Mouse (Mus musculus) cerebellum, postnatal 25 days (tissue): Measurements from ENCODE around the gene Sbk1.
"Not testable (repeated sequence)": the region's sequence is repeated elsewhere in the genome, so short reads cannot be mapped to it uniquely, and the experiment has no call there.

ENCODE experiments used
- DNase-seq, 2 experiments: peaks; one replicate each; pipeline ENCODE4 v3.0.0; 2021; ENCODE audit warnings: mixed read lengths in 2 of 2

Gene Sbk1

DNA sequence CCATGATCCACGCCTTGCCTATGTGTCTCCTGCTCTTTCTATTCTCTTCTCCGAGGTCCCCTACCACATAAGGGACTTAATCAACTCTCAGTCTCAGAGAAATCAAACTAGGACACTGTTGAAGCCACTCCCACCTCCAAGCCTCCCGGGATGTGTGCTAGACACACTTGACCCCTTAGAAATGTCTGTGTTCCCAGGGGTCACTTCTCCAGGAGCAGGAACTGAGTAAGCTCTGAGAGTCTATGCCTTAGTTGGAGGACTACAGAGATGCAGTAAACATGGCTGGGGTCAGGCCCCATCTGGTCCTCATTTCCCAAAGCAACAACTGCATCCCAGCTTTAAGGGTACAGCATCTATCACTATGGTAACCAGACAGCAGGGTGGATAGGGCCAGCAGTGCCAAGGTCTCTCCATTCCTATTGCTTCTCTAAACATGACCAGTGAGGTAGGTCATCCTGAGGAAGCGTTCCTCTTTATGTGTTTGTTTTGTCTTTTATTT is 6.0 kb upstream of the Sbk1 start:
- DNase-seq = no peak

DNA sequence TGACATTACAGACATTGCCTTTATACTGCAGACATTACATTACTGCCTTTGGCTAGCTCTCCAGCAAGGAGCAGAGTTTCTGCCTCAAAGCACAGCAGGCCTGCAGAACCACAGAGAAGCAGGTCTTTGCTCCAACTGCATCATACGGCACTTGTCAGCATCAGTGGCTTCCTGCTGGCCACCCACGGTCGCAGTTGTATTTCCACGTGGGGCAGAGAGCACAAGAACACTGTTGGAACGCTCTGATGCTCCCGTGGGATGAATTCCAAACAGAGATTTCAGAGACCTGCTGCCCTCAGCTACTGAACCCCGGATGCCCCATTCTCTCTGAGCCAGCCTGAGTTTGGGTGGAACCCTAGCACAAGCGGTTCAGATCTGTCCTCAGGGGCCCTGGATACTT is 4.8 kb upstream of the Sbk1 start:
- DNase-seq = peak in 1 of 2 experiments; percentile 38

GRCm38 (mm10) chr7:126272770-126273311 is 422 bp downstream of the Sbk1 start:
- peak in 1 of 2 experiments; percentile 58 for DNase-seq

- DNase-seq = peak in 1 of 2 experiments; percentile 30
Measured at GRCm38 (mm10) chr7:126273351-126274042, 1.1 kb downstream of the Sbk1 start.

DNA sequence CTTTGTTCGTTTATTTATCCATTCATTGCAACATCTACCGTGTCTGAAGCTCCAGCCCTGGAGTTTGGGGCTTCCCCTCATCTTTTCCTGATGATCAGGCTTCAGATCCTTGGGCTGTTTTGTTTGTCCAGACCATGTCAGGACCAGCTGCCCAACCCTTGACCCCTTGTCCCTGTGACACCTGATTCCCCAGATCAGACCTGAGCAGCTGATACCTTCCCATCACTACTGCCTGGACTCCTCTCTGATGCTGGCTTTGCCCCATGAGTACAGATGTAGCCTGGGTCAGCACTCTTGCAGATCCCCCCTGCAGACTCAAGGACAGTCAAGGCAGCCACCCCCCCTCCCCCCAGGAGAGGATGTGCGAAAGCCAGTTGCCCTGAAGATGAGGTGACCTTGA is 1.7 kb downstream of the Sbk1 start:
- DNase-seq = no peak

DNA sequence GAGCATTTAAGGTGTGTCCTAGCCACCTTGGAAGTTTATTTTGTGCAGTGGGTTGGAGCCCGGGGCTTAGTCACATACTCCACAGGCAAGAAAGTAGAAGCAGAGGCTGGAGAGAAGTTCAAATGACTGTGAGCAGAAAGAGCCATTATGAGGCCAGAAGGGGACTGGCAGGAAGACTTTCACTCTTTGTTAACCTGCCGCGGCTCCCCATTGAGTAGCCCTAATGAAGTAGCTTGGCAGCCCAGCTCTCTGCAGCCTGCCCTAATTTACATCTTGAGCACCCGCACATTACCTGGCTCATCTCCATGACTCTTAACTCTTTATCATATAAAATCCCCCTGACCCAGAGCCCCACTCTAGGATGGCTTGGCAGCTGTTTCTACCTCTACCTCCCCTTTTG is 2.2 kb downstream of the Sbk1 start:
- peak; percentile 59 to 71 for DNase-seq

DNA sequence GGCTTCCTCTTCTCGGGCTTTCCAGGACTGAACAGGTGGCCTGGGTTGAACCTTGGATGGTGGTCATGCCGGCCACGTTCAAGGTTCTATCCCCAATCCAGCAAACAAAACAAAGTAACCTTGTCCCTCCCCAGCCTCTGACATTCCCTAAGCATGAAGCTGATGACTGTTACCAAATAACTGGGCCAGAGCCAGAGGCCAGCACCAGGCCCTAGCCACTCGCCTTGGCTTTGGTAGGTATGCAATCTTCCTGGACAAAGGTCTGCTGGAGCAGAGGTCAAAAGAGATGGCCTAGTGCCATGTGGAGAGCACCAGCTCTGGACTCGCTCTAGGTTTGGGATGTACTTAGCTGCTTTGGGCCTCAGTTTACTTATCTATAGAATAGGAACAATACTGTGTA is 3.3 kb downstream of the Sbk1 start:
- peak in 1 of 2 experiments; percentile 38 for DNase-seq

DNA sequence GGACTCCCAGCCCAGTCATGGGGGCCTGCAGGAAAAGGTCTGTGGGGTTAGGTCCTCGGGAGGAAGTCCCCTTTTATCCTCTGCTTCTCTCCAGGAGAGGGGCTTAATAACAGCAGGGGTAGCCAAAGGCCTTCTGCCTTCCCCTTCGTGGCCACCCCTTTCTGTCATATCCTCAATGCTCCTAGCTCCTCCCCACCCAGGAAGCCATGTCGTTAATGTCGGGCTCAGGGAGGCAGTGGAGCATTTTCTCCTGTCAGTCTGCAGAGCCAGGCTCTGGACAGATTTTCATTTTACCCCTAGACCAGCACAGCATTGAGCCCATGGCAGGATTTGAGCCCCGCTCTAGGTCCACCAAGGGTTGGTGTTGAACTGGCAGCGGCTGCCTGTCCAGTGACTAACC is 3.9 kb downstream of the Sbk1 start:
- DNase-seq = peak in 1 of 2 experiments; percentile 19

- peak; percentile 55 to 64 for DNase-seq
Measured at GRCm38 (mm10) chr7:126277536-126278295, 5.3 kb downstream of the Sbk1 start.

DNA sequence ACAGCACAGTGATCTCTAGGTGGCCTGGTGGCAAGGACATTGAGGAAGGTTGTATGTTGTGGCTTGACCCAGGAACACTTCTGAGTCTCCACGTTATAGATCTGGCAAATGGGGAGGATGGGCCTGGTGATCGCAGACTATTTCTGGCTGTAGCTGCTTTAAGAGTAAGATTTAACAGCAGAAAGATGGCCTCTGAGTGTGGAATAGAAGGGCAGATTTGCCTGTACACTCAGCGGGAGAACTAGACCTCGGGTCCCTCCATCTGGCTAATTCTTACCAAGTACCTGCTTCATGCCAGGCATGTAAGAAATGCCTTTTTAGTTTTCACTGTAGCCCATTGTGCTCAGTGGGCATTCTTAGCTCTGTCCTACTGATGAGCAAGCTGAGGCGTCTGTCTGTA is 6.4 kb downstream of the Sbk1 start:
- peak; percentile 53 to 55 for DNase-seq

DNA sequence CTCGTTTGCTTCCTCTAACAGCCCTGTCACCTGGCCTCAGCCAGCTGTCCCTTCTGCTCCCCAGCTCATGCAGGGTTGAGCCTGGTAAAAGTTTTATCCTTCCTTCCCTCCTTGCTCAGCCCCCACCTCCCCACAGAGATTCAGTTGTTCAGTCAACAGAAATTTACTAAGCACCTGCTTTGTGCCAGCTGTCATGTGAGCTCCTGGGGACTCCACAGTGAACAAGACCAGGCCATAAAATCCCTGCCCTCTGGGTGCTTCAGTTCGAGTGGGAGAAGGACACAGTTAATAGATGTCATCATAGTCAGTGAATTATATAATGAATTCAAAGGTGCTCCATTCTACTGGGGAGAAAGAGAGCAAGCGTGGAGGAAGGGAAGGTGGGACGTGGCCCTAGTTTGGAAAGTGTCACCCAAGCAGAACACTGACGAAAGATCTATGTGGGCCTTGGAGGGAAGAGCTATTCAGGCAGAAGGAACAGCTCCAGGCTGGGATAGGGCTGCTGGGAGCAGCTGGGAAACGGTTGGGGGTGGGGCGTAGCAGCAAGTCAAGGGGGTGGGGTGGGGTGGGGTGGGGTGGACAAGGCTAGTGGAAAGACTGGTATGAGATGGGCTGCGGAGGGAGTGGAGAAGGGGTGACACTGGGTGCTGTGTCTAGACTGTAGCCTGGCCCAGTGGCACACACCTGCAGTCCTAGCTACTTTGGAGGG is 7.5 kb downstream of the Sbk1 start:
- peak in 1 of 2 experiments; percentile 36 for DNase-seq

DNA sequence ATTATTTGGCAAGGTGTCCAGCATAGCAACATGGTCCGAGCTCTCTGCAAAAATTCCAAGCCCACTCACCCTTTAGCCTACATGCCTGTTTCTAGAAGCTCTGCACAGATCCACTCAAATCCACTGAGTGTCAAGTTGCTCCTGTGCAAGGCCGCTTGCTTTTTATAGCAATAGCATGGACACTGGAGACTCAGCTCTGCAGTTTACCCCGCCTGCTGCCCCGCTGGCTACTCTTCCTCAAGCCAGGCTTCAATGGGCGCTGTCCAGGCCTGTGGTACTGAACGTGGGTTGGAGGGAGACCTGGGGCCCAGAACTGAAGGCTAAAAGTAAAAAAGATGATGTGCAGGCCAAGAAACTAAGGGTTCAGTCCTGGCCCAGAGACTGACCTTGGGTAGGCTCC is 8.3 kb downstream of the Sbk1 start:
- DNase-seq = no peak

GRCm38 (mm10) chr7:126281876-126282682 is 9.7 kb downstream of the Sbk1 start:
- no peak for DNase-seq

GRCm38 (mm10) chr7:126282683-126282990 is 10.2 kb downstream of the Sbk1 start:
- not testable (repeated sequence) for DNase-seq

DNA sequence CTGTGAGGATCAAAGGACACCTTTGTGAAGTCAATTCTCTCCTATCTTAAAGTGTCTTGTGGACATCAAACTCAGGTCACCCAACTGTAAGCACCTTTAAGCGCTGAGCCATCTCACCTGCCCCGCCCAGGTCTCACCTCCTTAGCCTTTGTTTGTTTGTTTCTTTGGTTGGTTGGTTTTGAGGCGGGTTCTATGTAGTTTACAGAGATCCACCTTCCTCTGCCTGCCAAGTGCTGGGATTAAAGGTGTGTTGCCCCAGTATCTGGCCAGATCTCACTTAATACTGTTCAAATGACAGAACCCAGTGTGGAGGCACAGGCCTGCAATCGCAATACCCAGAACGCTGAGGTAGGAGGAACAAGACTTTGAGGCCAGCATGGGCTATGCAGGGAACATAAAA is 11.6 kb downstream of the Sbk1 start:
- peak in 1 of 2 experiments; percentile 13 for DNase-seq

- DNase-seq = peak in 1 of 2 experiments; percentile 36
Measured at GRCm38 (mm10) chr7:126284441-126284840, 12.0 kb downstream of the Sbk1 start.

- DNase-seq = peak; percentile 30 to 63
Measured at GRCm38 (mm10) chr7:126284865-126285264, 12.4 kb downstream of the Sbk1 start.

DNA sequence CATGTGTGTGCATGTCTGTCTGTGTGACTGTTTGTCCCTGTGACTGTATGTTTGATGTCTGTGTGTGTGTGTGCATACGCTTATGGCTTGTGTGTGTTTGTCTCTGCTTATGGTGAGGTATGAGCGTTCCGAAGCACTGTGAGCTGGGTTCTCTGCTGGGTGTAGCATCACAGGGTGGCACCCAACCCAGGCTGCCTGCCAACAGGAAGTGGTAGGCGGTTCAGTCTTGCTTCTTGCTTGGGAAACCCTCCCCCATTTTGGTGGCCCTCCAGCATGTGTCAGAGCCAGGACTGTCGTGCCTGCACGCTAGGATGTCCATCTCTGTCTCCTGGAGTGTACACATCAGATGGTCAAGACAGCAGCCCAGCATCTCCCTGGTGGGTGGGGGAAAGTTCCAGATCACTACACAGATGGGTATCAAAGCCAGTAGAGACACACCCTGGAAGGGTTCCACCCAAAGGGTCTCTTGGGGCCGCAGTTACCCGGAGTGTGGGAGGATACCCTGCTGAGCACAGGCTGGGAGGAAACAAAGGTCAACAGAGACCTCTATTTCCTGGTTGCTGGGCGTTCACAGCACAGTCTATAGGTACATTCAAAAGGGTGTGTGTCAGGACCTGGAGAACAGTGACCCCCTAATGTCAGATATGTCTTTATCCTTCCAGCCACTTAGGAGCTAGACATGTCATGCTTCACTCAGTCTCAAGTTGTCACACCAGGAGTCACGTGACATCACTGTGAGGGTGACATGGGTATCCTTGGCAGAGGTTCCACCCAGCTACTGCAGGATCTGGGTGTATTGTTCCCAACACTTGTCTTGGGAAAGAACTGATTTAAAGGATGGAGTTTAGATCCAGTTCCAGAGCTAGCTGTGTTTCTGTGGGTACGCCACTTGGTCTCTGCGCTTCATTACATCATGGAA is 13.1 kb downstream of the Sbk1 start:
- DNase-seq = peak; percentile 47 to 58

DNA sequence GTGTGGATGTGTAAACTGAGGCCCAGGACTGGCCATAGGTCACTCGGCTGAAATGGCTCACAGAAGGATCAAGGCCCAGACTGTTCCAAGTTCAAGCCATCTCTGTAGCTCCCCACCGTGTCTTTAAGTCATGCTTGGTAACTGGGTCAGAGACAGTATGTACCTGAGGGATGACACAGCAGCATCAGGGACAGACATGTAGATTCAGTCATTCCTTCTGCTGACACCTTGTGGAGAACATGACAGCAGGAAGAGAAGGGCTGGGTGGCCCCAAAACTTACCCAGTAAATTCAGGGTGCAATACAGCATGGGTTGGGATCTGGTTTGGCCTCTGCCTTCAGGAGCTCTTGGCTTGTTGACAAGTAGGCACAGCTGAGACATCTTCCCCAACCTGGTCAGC is 13.9 kb downstream of the Sbk1 start:
- DNase-seq = peak in 1 of 2 experiments; percentile 18

DNA sequence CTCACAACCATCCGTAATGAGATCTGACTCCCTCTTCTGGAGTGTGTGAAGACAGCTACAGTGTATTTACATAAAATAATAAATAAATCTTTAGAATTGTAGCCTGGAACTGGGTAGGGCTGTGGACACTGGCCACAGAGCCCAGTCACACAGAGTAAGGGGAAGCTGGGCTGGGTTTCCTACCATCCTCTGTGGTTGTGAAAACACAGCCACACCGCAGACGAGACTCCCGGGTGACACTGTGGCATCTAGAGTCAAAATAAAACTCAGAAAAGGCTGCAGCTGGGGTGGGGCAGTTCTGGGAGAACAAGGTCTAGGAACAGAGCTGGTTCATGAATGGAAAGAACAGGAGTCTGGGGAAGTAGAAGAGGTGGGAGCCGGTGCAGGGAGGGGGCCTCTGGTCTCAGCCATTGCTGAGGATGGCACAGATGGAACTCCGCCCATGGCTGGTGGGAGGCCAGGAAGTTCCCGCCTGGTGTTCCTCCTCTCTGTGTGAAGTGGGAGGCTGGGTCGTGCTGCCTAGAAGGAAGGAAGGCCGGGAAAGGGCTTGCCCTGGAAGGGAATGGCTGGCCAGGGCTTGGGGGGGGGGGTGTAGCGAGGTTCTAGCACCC is 15.2 kb downstream of the Sbk1 start:
- peak; percentile 72 to 80 for DNase-seq

- DNase-seq = peak in 1 of 2 experiments; percentile 63
Measured at GRCm38 (mm10) chr7:126288104-126288497, 15.7 kb downstream of the Sbk1 start.
